Mouse (Mus musculus) adipocyte (in vitro differentiated cells): Measurements from ENCODE around the gene Sh3pxd2b.

Source experiments
- DNase-seq: peaks from one replicate; pipeline ENCODE4 v3.0.0-alpha.2; 2016; ENCODE audit warnings: low spot score

Gene Sh3pxd2b

GRCm38 (mm10) chr11:32347607-32348432 lies at the start of gene Sh3pxd2b:
Gene Sh3pxd2b (plus strand): TSS chr11:32347820.
- peak; percentile 38 for DNase-seq

GRCm38 (mm10) chr11:32297866-32298531 lies 49.6 kb upstream of the Sh3pxd2b start:
- no peak for DNase-seq

DNA sequence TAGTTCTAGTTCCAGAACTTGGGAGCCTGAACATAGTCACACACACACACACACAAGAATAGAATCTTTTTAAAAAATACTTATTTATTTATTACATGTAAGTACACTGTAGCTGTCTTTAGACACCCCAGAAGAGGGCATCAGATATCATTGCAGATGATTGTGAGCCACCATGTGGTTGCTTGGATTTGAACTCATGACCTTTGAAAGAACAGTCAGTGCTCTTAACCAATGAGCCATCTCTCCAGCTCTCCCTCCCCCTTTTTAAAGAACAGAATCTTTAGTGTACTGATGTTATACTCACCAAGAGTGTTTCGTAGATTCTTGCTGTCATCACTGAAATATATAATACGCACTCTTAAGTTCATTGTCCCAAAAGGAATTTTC lies 49.1 kb upstream of the Sh3pxd2b start:
- DNase-seq: no peak

- peak; percentile 18 for DNase-seq
Observed at GRCm38 (mm10) chr11:32299865-32300264, 47.8 kb upstream of the Sh3pxd2b start, which contains the start of gene Hbq1a. Gene Hbq1a (plus strand): TSS chr11:32300069.

DNA sequence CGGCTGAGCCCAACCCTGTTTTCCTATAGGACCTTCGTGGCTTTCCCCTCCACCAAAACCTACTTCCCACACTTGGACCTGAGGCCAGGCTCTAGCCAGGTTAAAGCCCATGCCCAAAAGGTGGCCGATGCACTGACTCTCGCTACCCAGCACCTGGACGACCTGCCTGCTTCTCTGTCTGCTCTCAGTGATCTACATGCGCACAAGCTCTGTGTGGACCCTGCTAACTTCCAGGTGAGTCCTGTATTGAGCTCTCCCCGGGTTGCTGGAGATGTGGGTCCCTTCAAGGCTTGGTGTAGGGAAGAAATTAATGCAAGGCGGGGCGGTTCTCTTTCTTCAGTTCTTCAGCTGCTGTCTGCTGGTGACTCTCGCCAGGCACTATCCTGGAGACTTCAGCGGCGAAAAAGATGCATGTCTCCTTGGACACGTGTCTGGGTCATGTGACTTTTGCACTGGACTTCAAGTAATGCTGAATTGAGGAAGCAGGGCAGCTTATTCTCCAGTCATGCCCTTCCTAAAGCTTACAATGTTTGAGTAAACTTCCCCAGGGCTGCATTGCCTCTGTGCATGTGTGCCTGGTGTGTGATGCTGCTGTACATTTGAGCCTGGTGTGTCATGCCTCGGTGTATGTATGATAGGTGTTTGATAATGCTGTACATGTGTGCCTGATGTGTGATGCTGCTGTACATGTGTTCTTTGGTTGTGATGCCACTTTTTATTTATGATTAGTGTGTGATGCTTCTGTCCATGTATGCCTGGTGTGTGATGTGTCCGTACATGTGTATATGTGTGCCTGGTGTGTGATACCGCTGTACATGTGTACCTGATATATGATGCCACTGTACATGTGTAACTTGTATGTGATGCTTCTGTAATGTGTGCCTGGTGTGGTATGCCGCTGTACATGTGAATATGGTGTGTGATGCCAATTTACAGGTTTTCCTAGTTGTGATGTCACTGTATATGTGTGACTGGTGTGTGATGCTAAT lies 47.0 kb upstream of the Sh3pxd2b start:
- no peak for DNase-seq

DNA sequence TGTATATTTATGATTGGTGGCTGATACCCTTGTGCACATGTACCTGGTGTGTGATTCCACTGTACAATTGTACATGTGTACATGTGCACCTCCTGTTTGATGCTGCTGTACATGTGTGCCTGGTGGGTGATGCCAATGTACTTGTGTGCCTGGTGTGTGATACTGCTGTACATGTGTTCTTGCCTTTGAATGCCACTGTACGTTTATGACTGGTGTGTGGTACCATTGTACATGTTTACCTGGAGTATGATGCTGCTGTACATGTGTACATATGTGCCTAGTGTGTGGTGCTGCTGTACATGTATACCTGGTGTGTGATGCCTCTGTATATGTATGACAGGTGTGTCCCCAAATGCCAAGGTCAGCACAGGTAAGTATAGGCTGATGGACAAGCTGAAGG lies 46.1 kb upstream of the Sh3pxd2b start:
- DNase-seq: no peak

- DNase-seq: no peak
Observed at GRCm38 (mm10) chr11:32302824-32303419, 44.7 kb upstream of the Sh3pxd2b start.

DNA sequence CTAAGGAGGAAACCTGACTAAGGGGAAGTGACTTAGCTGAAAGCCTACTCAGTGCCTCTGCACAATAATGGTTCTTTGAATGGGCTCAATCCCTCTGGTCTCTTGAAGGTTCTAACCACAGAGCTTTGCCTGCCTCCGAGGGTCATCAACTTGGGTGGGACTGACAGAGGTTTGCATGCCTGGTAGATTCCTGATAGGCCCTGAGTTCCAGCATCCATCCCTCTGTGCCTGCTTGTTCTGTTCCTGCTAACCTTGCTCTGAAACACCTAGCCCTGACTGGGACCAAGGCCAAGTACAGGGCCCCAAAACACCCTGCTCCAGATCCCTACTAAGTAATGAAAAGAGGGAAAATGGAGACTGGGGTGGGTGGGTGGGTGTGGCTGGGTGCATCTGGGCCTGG lies 44.2 kb upstream of the Sh3pxd2b start:
- no peak for DNase-seq

- DNase-seq: no peak
Observed at GRCm38 (mm10) chr11:32307006-32307405, 40.6 kb upstream of the Sh3pxd2b start.

DNA sequence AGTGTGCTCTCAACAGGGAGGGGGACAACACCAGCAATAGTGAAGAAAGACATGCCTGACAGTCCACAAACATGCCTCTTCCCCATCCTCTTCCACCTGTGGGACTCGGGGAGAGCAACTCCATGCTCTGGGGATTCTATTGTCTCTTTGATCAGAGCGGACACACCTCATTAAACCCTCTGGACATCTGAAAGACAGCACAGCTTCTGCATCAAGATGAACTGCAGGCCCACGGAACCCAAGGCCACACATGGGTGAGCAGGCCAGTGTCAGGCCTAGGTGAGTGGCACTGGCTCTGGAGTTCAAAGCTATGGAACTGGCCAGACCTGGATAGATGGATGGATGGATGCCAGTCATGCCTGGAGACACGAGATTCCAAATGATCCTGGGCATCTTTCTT lies 38.2 kb upstream of the Sh3pxd2b start:
- DNase-seq: no peak

- DNase-seq: no peak
Observed at GRCm38 (mm10) chr11:32309928-32310327, 37.7 kb upstream of the Sh3pxd2b start.

DNA sequence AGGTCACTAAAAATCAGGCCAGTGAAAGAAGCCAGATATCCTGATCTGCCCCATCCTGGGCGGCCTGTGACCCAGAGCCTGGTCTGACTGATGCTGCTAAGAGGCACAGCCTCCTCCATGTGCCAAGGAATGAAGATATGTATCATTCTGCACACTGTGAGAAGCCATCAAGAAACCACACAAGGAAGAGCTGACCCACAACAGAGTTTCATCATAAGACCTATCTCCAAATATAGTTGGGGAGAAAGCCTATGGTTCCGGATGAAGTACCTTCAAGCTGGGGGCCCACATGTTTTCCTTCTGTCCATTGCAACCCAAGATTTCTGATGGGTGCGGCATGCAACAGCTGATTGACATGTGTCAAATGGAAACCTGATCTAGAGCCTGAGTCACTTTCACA lies 31.6 kb upstream of the Sh3pxd2b start:
- no peak for DNase-seq

GRCm38 (mm10) chr11:32320507-32321195 lies 27.0 kb upstream of the Sh3pxd2b start:
- no peak for DNase-seq

- peak; percentile 51 for DNase-seq
Observed at GRCm38 (mm10) chr11:32321196-32321565, 26.4 kb upstream of the Sh3pxd2b start.

DNA sequence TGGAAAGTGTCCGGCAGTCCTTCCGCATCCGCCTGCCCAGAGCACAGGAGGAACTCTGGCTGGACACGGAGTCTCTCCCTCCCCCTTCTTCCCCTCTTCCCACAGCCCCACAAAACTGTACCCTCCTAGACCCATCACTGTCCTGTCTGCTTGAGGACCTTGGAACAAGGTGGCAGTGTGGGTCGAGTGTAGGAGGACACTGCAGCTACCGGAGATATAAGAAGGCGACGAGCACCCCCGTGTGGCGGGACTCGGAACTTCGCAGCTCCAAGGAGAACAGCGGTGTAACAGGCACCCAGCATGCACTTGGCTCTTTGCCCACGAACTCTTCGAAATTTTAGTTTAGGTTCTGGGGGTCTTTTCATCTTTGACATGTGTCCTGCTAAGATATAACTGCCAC lies 23.0 kb upstream of the Sh3pxd2b start:
- DNase-seq: peak; percentile 70

- DNase-seq: no peak
Observed at GRCm38 (mm10) chr11:32331075-32331474, 16.5 kb upstream of the Sh3pxd2b start.

- no peak for DNase-seq
Observed at GRCm38 (mm10) chr11:32331861-32332260, 15.8 kb upstream of the Sh3pxd2b start.

GRCm38 (mm10) chr11:32333235-32333634 lies 14.4 kb upstream of the Sh3pxd2b start:
- DNase-seq: no peak

DNA sequence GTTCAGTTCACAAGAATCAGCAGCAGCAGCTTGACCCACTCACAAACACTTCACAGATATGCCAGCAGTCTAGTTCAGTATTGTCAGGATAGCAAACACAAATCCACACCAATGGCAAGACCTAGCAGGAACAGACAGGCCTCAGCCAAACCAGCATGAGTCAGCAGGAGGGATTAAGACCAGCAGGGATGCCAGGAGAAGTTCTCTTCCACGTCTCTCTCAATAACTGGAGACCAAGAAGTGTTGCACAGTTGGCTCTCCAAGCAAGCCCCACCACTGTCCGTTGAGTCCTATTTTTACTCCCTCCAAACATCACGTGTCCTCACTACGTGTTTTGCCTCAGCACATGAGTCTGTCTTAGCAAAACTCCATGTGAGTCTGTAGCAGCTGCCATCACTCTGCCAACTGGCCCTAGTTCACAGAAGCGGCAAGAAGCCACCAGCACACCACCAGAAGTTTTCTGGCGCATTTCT lies 11.1 kb upstream of the Sh3pxd2b start:
- no peak for DNase-seq

GRCm38 (mm10) chr11:32339131-32339531 lies 8.5 kb upstream of the Sh3pxd2b start:
- no peak for DNase-seq
